Mouse (Mus musculus) kidney, embryonic 16.5 days (tissue): ENCODE results near the gene Pgc. TPM values are rescaled to one million over a fixed set of nuclear protein-coding genes. Genes with fewer than 3 reads are reported as not detected.

Experiments used
- ATAC-seq: fragments of 200-750 bp; cut with Nextera tagmentation; 2 replicates; pipeline ENCODE4 v1.8.0; 2017; ENCODE audit warnings: moderate TSS enrichment; ENCODE audit not compliant: low FRiP score, low TSS enrichment
- H3K27ac ChIP-seq: fragments of 300-500 bp; sonication (generic); 2 replicates; pipeline ENCODE4 v1.5.1; 2014; ENCODE audit warnings: low read length
- H3K27me3 ChIP-seq: fragments of 300-500 bp; sonication (generic); 2 replicates; pipeline ENCODE4 v1.6.1; 2014; ENCODE audit warnings: low read length, control low read depth, mixed read lengths; ENCODE audit not compliant: insufficient read depth
- H3K36me3 ChIP-seq: fragments of 300-500 bp; sonication (generic); 2 replicates; pipeline ENCODE4 v1.6.1; 2014; ENCODE audit warnings: low read length, control low read depth, mixed read lengths; ENCODE audit not compliant: insufficient read depth
- H3K4me1 ChIP-seq: fragments of 300-500 bp; sonication (generic); 2 replicates; pipeline ENCODE4 v1.6.1; 2014; ENCODE audit warnings: low read length, control low read depth, mixed read lengths; ENCODE audit not compliant: insufficient read depth
- H3K4me2 ChIP-seq: fragments of 300-500 bp; sonication (generic); replicated peaks from 2 replicates; pipeline ENCODE4 v1.6.1; 2014; ENCODE audit warnings: low read depth, low read length
- H3K4me3 ChIP-seq: fragments of 300-500 bp; sonication (generic); 2 replicates; pipeline ENCODE4 v1.5.1; 2014; ENCODE audit warnings: mild to moderate bottlenecking, low read length
- H3K9ac ChIP-seq: fragments of 300-500 bp; sonication (generic); replicated peaks from 2 replicates; pipeline ENCODE4 v1.6.1; 2014; ENCODE audit warnings: low read length
- H3K9me3 ChIP-seq: fragments of 300-500 bp; sonication (generic); 2 replicates; pipeline ENCODE4 v1.6.1; 2016; ENCODE audit warnings: low read length, control low read depth
- WGBS: fragments of 180-500 bp; shearing (Covaris S2); extraction: QIAGEN DNeasy Blood & Tissue Kit; methylation state at CpG from one replicate; pipeline ENCODE4 v1.1.7; 2014; 5-methylcytosine and 5-hydroxymethylcytosine counted together
- polyA plus RNA-seq: library from polyadenylated mRNA; unstranded; fragments of >200 nt; fragmentation: Nextera tagmentation; extraction: Ambion mirVana; gene quantifications from 2 replicates; pipeline ENCODE4 v1.2.1, GENCODE M21; 2015

Pgc gene
- polyA plus RNA-seq, 1 experiment from 2014 or later, result 0.92 TPM

DNA sequence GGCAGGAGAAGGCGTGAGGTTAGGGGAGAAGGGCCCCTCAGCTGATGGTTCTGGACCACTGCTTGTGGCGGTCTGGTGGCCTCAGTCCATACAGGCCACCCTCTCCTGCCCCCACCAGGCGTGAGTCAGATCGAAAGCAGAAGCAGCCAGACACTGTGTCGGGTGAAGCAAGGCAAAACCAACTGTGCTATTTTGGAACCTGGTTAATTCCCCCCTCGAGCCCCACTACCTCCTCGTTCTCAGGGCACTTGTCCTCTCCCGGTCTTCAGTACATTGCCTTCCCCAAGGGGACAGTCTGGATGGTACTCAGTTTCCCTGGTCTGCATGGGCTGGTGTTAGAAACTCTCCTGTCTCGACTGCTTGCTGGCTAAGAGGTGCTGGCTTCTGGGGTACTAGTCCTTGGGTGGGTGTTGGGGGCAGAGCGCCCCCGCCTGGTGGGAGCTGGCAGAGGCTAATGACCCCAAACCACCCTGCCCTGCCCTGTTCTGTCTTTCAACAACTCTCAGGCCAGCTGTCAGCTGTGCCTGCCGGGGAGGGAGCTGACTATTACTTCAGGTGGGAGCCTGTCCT is 42.1 kb downstream of the Pgc start:
- Histone ChIP-seq H3K4me1 (0 out of 2 replicates have a peak, but pooled peaks cover 13% of the 10 kb centered on the region), H3K27me3 (no peaks in the 10 kb centered on the region; the same call in 1 of the 2 replicates), H3K4me2 (no peak overlapping the region), H3K27ac (no peak overlapping the region), H3K36me3 (no peaks in the 10 kb centered on the region), H3K4me3 (no peak overlapping the region), H3K9ac (no peak overlapping the region; the same call in 1 of the 2 replicates), H3K9me3 (peaks cover 7% of the 10 kb centered on the region; the same call in 1 of the 2 replicates)
- no peak for ATAC-seq
- 41% methylated on average over 12 of the region's 12 CpGs for WGBS

DNA sequence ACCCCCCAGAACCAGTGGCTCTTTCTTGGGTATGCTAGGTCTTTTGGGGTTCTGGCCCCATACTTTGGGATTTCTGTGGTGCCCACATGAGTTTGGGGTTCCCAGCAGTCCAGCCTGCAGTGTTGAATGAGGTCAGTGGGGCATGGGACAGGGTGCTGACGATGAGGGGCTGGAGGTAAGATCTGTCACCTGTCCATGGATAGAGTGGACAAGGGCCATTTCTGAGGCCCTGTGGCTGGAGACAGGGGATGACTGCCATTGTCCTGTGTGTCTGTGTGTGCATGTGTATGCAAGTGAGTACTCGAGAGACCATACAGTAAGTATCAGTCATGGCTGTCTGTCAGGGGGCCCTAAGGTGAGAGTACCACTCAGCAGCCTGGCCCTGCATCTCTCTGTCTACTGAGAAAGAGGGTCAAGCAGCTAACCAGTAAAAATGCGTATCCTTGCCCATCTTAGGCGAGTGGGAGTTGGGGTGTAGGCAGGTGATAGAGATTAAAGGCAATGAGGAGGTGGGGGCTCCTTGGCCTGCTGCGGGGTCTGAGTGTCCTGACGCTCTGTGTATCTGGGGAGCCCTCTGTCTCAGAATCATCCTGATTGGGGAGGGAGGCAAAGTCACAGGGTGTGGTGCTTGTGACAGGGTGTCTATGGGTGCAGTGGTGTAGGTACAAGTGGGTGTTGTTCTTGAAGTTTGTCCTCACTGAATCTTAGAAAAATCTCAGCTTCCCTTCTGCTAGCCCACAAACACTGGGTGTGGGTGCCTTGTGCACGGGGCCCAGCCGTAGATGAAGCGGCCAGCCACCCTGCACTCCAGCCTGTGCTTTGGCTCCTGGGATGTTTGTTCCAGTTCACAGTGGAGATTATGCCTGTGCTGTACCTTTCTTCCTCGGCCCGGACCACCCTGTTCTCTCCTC is 43.0 kb downstream of the Pgc start:
- Histone ChIP-seq H3K4me1 (0 out of 2 replicates have a peak, but pooled peaks cover 13% of the 10 kb centered on the region), H3K36me3 (no peaks in the 10 kb centered on the region), H3K9ac (no peak overlapping the region; the same call in 1 of the 2 replicates), H3K4me3 (no peak overlapping the region), H3K9me3 (peaks cover 7% of the 10 kb centered on the region; the same call in 1 of the 2 replicates), H3K27ac (no peak overlapping the region), H3K4me2 (no peak overlapping the region), H3K27me3 (no peaks in the 10 kb centered on the region; the same call in 1 of the 2 replicates)
- ATAC-seq, result no peak
- 75% methylated on average over 11 of the region's 11 CpGs for WGBS

GRCm38 (mm10) chr17:47773604-47774003 is 47.0 kb downstream of the Pgc start:
- ATAC-seq, result 0 out of 2 replicates have a peak, but pooled peaks have one; percentile 35
- no peaks in the 10 kb centered on the region for H3K27me3 ChIP-seq
- 21% methylated on average over 6 of the region's 6 CpGs for WGBS

GRCm38 (mm10) chr17:47777141-47777540 is 50.5 kb downstream of the Pgc start:
- ATAC-seq, result no peak
- Histone ChIP-seq H3K27me3 (no peaks in the 10 kb centered on the region), H3K4me1 (0 out of 2 replicates have a peak, but pooled peaks cover 5% of the 10 kb centered on the region), H3K9ac (no peak overlapping the region), H3K36me3 (no peaks in the 10 kb centered on the region), H3K4me2 (no peak overlapping the region), H3K9me3 (peaks cover 2% of the 10 kb centered on the region; the same call in 1 of the 2 replicates), H3K4me3 (no peak overlapping the region), H3K27ac (no peak overlapping the region)
- 35% methylated on average over 2 of the region's 2 CpGs for WGBS

More at GRCm38 (mm10) chr17:47773604-47774003, 47.0 kb downstream of the Pgc start:
- Histone ChIP-seq H3K4me3 (no peak overlapping the region), H3K36me3 (no peaks in the 10 kb centered on the region), H3K9me3 (peaks cover 7% of the 10 kb centered on the region; the same call in 1 of the 2 replicates), H3K9ac (no peak overlapping the region; the same call in 1 of the 2 replicates), H3K27ac (no peak overlapping the region), H3K4me1 (0 out of 2 replicates have a peak, but pooled peaks cover 10% of the 10 kb centered on the region), H3K4me2 (no peak overlapping the region)

GRCm38 (mm10) chr17:47780470-47780869 is 53.8 kb downstream of the Pgc start:
- Histone ChIP-seq H3K4me1 (no peaks in the 10 kb centered on the region), H3K27me3 (no peaks in the 10 kb centered on the region), H3K27ac (no peak overlapping the region), H3K4me3 (no peak overlapping the region), H3K9ac (no peak overlapping the region), H3K9me3 (no peaks in the 10 kb centered on the region), H3K4me2 (no peak overlapping the region), H3K36me3 (no peaks in the 10 kb centered on the region)
- 77% methylated on average over 10 of the region's 10 CpGs for WGBS
- ATAC-seq, result no peak

- WGBS, result 75% methylated on average over 3 of the region's 3 CpGs
- Histone ChIP-seq H3K9ac (no peak overlapping the region), H3K9me3 (no peaks in the 10 kb centered on the region), H3K36me3 (no peaks in the 10 kb centered on the region), H3K4me3 (no peak overlapping the region), H3K4me2 (no peak overlapping the region), H3K27ac (no peak overlapping the region), H3K27me3 (peaks cover 4% of the 10 kb centered on the region; the same call in 1 of the 2 replicates), H3K4me1 (no peaks in the 10 kb centered on the region)
- ATAC-seq, result no peak
Measured at GRCm38 (mm10) chr17:47782486-47782885, 55.8 kb downstream of the Pgc start.

GRCm38 (mm10) chr17:47783445-47784223 is 57.0 kb downstream of the Pgc start:
- Histone ChIP-seq H3K36me3 (no peaks in the 10 kb centered on the region), H3K9ac (no peak overlapping the region), H3K4me3 (no peak overlapping the region), H3K4me1 (peaks cover 7% of the 10 kb centered on the region; the same call in 1 of the 2 replicates), H3K4me2 (no peak overlapping the region), H3K27me3 (peaks cover 4% of the 10 kb centered on the region; the same call in 1 of the 2 replicates), H3K27ac (no peak overlapping the region), H3K9me3 (no peaks in the 10 kb centered on the region)
- ATAC-seq, result no peak
- WGBS, result 81% methylated on average over 8 of the region's 8 CpGs
